Mouse (Mus musculus) gastrocnemius, adult 2 months (tissue): ENCODE data around the gene Col6a1. TPM values are rescaled to one million over a fixed set of nuclear protein-coding genes. Genes with fewer than 3 reads are reported as not detected.

ENCODE experiments used
- DNase-seq: peaks from one replicate; pipeline ENCODE4 v3.0.0; 2022
- H3K27ac ChIP-seq: fragments of 200-600 bp; 2 replicates; pipeline ENCODE4 v1.8.1; 2022; ENCODE audit warnings: mild to moderate bottlenecking
- H3K4me3 ChIP-seq: fragments of 200-600 bp; 2 replicates; pipeline ENCODE4 v1.8.1; 2022; ENCODE audit warnings: mild to moderate bottlenecking, moderate library complexity
- CTCF ChIP-seq: fragments of 200-600 bp; IDR thresholded peaks from 2 replicates; pipeline ENCODE4 v1.8.1; 2022; ENCODE audit warnings: antibody characterized with exemption, mild to moderate bottlenecking, moderate library complexity
- intact Hi-C: fragments of 180-260 bp; cut with DNase I; formaldehyde crosslinking; loops from one replicate; pipeline ENCODE4 v1.15.1; 2025
- total RNA-seq, 2 experiments: library from RNA; stranded (reverse); gene quantifications; 2 replicates each; pipeline ENCODE4 v1.2.3; 2021

The Col6a1 gene
- total RNA-seq, 2 experiments from 2014 or later = 30.5 to 59.0 TPM

GRCm38 (mm10) chr10:76685451-76686017 lies 40.4 kb downstream of the Col6a1 start:
- H3K27ac ChIP-seq = peak overlapping the region; percentile 1; the same call in 1 of the 2 replicates
- intact Hi-C loops = no loop called here
- no peak overlapping the region for H3K4me3 ChIP-seq
- peak; percentile 45 for DNase-seq
- no peak for TF ChIP-seq CTCF

GRCm38 (mm10) chr10:76683977-76684376 lies 42.0 kb downstream of the Col6a1 start:
- H3K4me3 ChIP-seq = no peak overlapping the region
- no peak overlapping the region for H3K27ac ChIP-seq
- TF ChIP-seq CTCF = no peak
- intact Hi-C loops = no loop called here
- DNase-seq = no peak

- no peak overlapping the region for H3K27ac ChIP-seq
- TF ChIP-seq CTCF = no peak
- intact Hi-C loops = no loop called here
- no peak for DNase-seq
- no peak overlapping the region for H3K4me3 ChIP-seq
Measured at GRCm38 (mm10) chr10:76683461-76683860, 42.5 kb downstream of the Col6a1 start.

GRCm38 (mm10) chr10:76681882-76682281 lies 44.1 kb downstream of the Col6a1 start:
- DNase-seq = no peak
- no peak overlapping the region for H3K4me3 ChIP-seq
- no peak overlapping the region for H3K27ac ChIP-seq
- no peak for TF ChIP-seq CTCF
- intact Hi-C loops = no loop called here

GRCm38 (mm10) chr10:76680758-76681650 lies 45.0 kb downstream of the Col6a1 start:
- intact Hi-C loops = no loop called here
- Histone ChIP-seq H3K4me3 (no peak overlapping the region), H3K27ac (no peak overlapping the region)
- no peak for DNase-seq
- no peak for TF ChIP-seq CTCF

GRCm38 (mm10) chr10:76678122-76678521 lies 47.8 kb downstream of the Col6a1 start:
- Histone ChIP-seq H3K27ac (no peak overlapping the region), H3K4me3 (no peak overlapping the region)
- intact Hi-C loops = no loop called here
- DNase-seq = peak; percentile 63
- no peak for TF ChIP-seq CTCF

- intact Hi-C loops = no loop called here
- no peak for TF ChIP-seq CTCF
- DNase-seq = no peak
- Histone ChIP-seq H3K4me3 (no peak overlapping the region), H3K27ac (no peak overlapping the region)
Measured at GRCm38 (mm10) chr10:76675268-76675667, 50.7 kb downstream of the Col6a1 start.

- no peak overlapping the region for H3K4me3 ChIP-seq
- intact Hi-C loops = no loop called here
- no peak for TF ChIP-seq CTCF
- DNase-seq = no peak
- H3K27ac ChIP-seq = no peak overlapping the region
Measured at GRCm38 (mm10) chr10:76674581-76674980, 51.4 kb downstream of the Col6a1 start.

GRCm38 (mm10) chr10:76671939-76672338 lies 54.0 kb downstream of the Col6a1 start:
- DNase-seq = no peak
- no peak for TF ChIP-seq CTCF
- intact Hi-C loops = no loop called here
- Histone ChIP-seq H3K4me3 (no peak overlapping the region), H3K27ac (no peak overlapping the region)

- DNase-seq = peak; percentile 65
- TF ChIP-seq CTCF = no peak
- no peak overlapping the region for H3K4me3 ChIP-seq
- H3K27ac ChIP-seq = peak overlapping the region; percentile 61
- intact Hi-C loops = no loop called here
Measured at GRCm38 (mm10) chr10:76668947-76669284, 57.1 kb downstream of the Col6a1 start.

- intact Hi-C loops = no loop called here
- no peak for DNase-seq
- no peak for TF ChIP-seq CTCF
- Histone ChIP-seq H3K27ac (peak overlapping the region; percentile 61), H3K4me3 (no peak overlapping the region)
Measured at GRCm38 (mm10) chr10:76668261-76668946, 57.6 kb downstream of the Col6a1 start.

GRCm38 (mm10) chr10:76667197-76667805 lies 58.7 kb downstream of the Col6a1 start:
- no peak for TF ChIP-seq CTCF
- H3K4me3 ChIP-seq = no peak overlapping the region
- no peak overlapping the region for H3K27ac ChIP-seq
- DNase-seq = no peak
- intact Hi-C loops = no loop called here

GRCm38 (mm10) chr10:76665551-76665950 lies 60.4 kb downstream of the Col6a1 start:
- DNase-seq = no peak
- H3K27ac ChIP-seq = peak overlapping the region; percentile 81
- no peak overlapping the region for H3K4me3 ChIP-seq
- TF ChIP-seq CTCF = no peak
- intact Hi-C loops = loop anchor here (2.0 kb wide), 1 partner anchor 33 kb away; no protein-coding TSS in a partner anchor
